Mouse (Mus musculus) granulocyte monocyte progenitor cell, adult 5-6 weeks (primary cell): ENCODE data around the gene Dcaf8. TPM values are rescaled to one million over a fixed set of nuclear protein-coding genes. Genes with fewer than 3 reads are reported as not detected.

ENCODE experiments used
- ATAC-seq: replicated peaks from 2 replicates; pipeline ENCODE4 v1.8.0; 2016; ENCODE audit warnings: mild to moderate bottlenecking, moderate TSS enrichment, inconsistent platforms; ENCODE audit not compliant: poor library complexity, severe bottlenecking
- total RNA-seq, 2 experiments: library from RNA; stranded (forward) in 1 of 2; stranded (reverse) in 1 of 2; fragments of 200-712, 200-1000 nt in 1 of 2; fragments of >200 nt in 1 of 2; fragmentation: Nextera tagmentation in 1 of 2; gene quantifications; 2 replicates each; pipeline ENCODE4 v1.2.3; 2014 to 2017

Dcaf8 gene
- total RNA-seq, 2 experiments from 2014 or later: 68.0 to 114 TPM

GRCm38 (mm10) chr1:172213771-172214170 lies 65.9 kb downstream of the Dcaf8 start:
- no peak for ATAC-seq

- ATAC-seq: no peak
Observed at GRCm38 (mm10) chr1:172214748-172215147, 66.9 kb downstream of the Dcaf8 start.

- ATAC-seq: peak; percentile 98
Observed at GRCm38 (mm10) chr1:172217148-172217547, 69.3 kb downstream of the Dcaf8 start.

- no peak for ATAC-seq
Observed at GRCm38 (mm10) chr1:172218164-172218910, 70.5 kb downstream of the Dcaf8 start.

- no peak for ATAC-seq
Observed at GRCm38 (mm10) chr1:172219451-172220406, 71.8 kb downstream of the Dcaf8 start, which contains the start of gene Casq1. TSS of gene Casq1 (minus strand) at chr1:172219868.

GRCm38 (mm10) chr1:172220414-172220813 lies 72.5 kb downstream of the Dcaf8 start:
- no peak for ATAC-seq

GRCm38 (mm10) chr1:172221297-172222063 lies 73.6 kb downstream of the Dcaf8 start:
- ATAC-seq: no peak

- no peak for ATAC-seq
Observed at GRCm38 (mm10) chr1:172228209-172228608, 80.3 kb downstream of the Dcaf8 start.

GRCm38 (mm10) chr1:172229215-172229614 lies 81.3 kb downstream of the Dcaf8 start:
- ATAC-seq: no peak

GRCm38 (mm10) chr1:172240945-172241708 lies 93.2 kb downstream of the Dcaf8 start:
- ATAC-seq: peak; percentile 93

GRCm38 (mm10) chr1:172242401-172242800 lies 94.5 kb downstream of the Dcaf8 start:
- ATAC-seq: no peak

GRCm38 (mm10) chr1:172243547-172244205 lies 95.8 kb downstream of the Dcaf8 start:
- ATAC-seq: no peak

GRCm38 (mm10) chr1:172244645-172245044 lies 96.8 kb downstream of the Dcaf8 start:
- ATAC-seq: 0 out of 2 replicates have a peak, but pooled peaks have one; percentile 9

Other genes starting within 250 kb of the Dcaf8 start
- gene Slamf6, start 230.6 kb upstream of the Dcaf8 start, total RNA-seq (2014; fragmentation: Nextera tagmentation): 1.9 and 4.8 TPM in 2 replicates
- gene Slamf6, start 230.6 kb upstream of the Dcaf8 start, total RNA-seq (2017): 1.4 and 4.7 TPM in 2 replicates
- 3.0 and 6.3 TPM in 2 replicates for gene Vangl2, start 119.6 kb upstream of the Dcaf8 start, total RNA-seq (2014; fragmentation: Nextera tagmentation)
- 1.5 and 2.5 TPM in 2 replicates for gene Vangl2, start 119.6 kb upstream of the Dcaf8 start, total RNA-seq (2017)
- gene Nhlh1, start 90.5 kb upstream of the Dcaf8 start, total RNA-seq (2014; fragmentation: Nextera tagmentation): not detected in 2 replicates
- not detected in 2 replicates for gene Nhlh1, start 90.5 kb upstream of the Dcaf8 start, total RNA-seq (2017)
- gene Copa, start 65.6 kb upstream of the Dcaf8 start, total RNA-seq (2014; fragmentation: Nextera tagmentation): 183 and 188 TPM in 2 replicates
- gene Copa, start 65.6 kb upstream of the Dcaf8 start, total RNA-seq (2017): 175 and 184 TPM in 2 replicates
- gene Ncstn, start 65.3 kb upstream of the Dcaf8 start, total RNA-seq (2014; fragmentation: Nextera tagmentation): 63.1 and 77.4 TPM in 2 replicates
- 29.3 and 38.9 TPM in 2 replicates for gene Ncstn, start 65.3 kb upstream of the Dcaf8 start, total RNA-seq (2017)
- 28.3 and 40.3 TPM in 2 replicates for gene Pex19, start 21.3 kb upstream of the Dcaf8 start, total RNA-seq (2014; fragmentation: Nextera tagmentation)
- 35.8 and 47.3 TPM in 2 replicates for gene Pex19, start 21.3 kb upstream of the Dcaf8 start, total RNA-seq (2017)
- 3.5 and 6.0 TPM in 2 replicates for gene Pea15a, start 58.7 kb downstream of the Dcaf8 start, total RNA-seq (2014; fragmentation: Nextera tagmentation)
- gene Pea15a, start 58.7 kb downstream of the Dcaf8 start, total RNA-seq (2017): 1.2 and 1.7 TPM in 2 replicates
- gene Casq1, start 71.8 kb downstream of the Dcaf8 start, total RNA-seq (2014; fragmentation: Nextera tagmentation): not detected in 2 replicates
- not detected in 2 replicates for gene Casq1, start 71.8 kb downstream of the Dcaf8 start, total RNA-seq (2017)
- not detected in 2 replicates for gene Atp1a4, start 110.3 kb downstream of the Dcaf8 start, total RNA-seq (2014; fragmentation: Nextera tagmentation)
- not detected in 2 replicates for gene Atp1a4, start 110.3 kb downstream of the Dcaf8 start, total RNA-seq (2017)
- 53.7 and 58.4 TPM in 2 replicates for gene Igsf8, start 113.6 kb downstream of the Dcaf8 start, total RNA-seq (2014; fragmentation: Nextera tagmentation)
- gene Igsf8, start 113.6 kb downstream of the Dcaf8 start, total RNA-seq (2017): 24.8 and 25.0 TPM in 2 replicates
- gene Atp1a2, start 150.0 kb downstream of the Dcaf8 start, total RNA-seq (2014; fragmentation: Nextera tagmentation): not detected in 2 replicates
- not detected in 2 replicates for gene Atp1a2, start 150.0 kb downstream of the Dcaf8 start, total RNA-seq (2017)
- not detected in 2 replicates for gene Kcnj9, start 181.2 kb downstream of the Dcaf8 start, total RNA-seq (2014; fragmentation: Nextera tagmentation)
- not detected in 2 replicates for gene Kcnj9, start 181.2 kb downstream of the Dcaf8 start, total RNA-seq (2017)
- gene Kcnj10, start 193.1 kb downstream of the Dcaf8 start, total RNA-seq (2014; fragmentation: Nextera tagmentation): 0.32 TPM in 1 of 2 replicates, not detected in the other
- gene Kcnj10, start 193.1 kb downstream of the Dcaf8 start, total RNA-seq (2017): 0.46 TPM in 1 of 2 replicates, not detected in the other
- 10.2 and 16.0 TPM in 2 replicates for gene Pigm, start 228.5 kb downstream of the Dcaf8 start, total RNA-seq (2014; fragmentation: Nextera tagmentation)
- gene Pigm, start 228.5 kb downstream of the Dcaf8 start, total RNA-seq (2017): 13.8 and 16.2 TPM in 2 replicates